Mouse (Mus musculus): ENCODE data around the gene AC140267.1. TPM values are rescaled to one million over a fixed set of nuclear protein-coding genes. Genes with fewer than 3 reads are reported as not detected.

The AC140267.1 gene
- polyA plus RNA-seq, 1 experiment from 2014 or later, result not detected

DNA sequence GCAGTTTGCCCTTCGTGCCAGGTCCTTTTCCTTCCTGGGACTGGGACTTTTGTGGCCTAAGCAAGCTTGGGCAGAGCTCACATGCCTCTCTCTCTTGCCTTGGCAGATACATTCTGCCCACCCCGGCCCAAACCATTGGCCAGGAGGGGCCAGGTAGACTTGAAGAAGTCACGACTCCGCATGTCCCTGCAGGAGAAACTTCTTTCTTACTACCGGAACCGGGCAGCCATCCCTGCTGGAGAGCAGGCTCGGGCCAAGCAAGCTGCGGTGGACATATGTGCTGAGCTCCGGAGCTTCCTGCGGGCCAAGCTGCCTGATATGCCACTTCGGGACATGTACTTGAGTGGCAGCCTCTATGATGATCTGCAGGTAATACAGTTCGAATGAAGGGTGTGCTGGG, 12.5 kb downstream of the AC140267.1 start:
- no peaks in the 10 kb centered on the region for H3K4me1 ChIP-seq (ENCODE audit: control insufficient read depth, insufficient read depth, low read length)
- ATAC-seq (ENCODE audit: low read depth) (no peak), DNase-seq (ENCODE audit: low spot score) (no peak)
- H3K36me3 ChIP-seq (ENCODE audit: control insufficient read depth, insufficient read depth, low read length), result peaks cover 82% of the 10 kb centered on the region
- H3K27me3 ChIP-seq (replicated peaks; ENCODE audit: control insufficient read depth, insufficient read depth, low read length), result no peaks in the 10 kb centered on the region
- no peak overlapping the region for H3K9ac ChIP-seq (ENCODE audit: low read depth, low read length)
- WGBS, result 93% methylated on average over 12 of the region's 12 CpGs
- H3K4me3 ChIP-seq (ENCODE audit: low read depth, low read length), result no peak overlapping the region
- no peak overlapping the region for H3K27ac ChIP-seq (replicated peaks; ENCODE audit: low read depth, low read length)
- H3K9me3 ChIP-seq (ENCODE audit: control insufficient read depth, low read length), result no peaks in the 10 kb centered on the region
- no peak overlapping the region for H3K4me2 ChIP-seq (ENCODE audit: low read depth, low read length)

DNA sequence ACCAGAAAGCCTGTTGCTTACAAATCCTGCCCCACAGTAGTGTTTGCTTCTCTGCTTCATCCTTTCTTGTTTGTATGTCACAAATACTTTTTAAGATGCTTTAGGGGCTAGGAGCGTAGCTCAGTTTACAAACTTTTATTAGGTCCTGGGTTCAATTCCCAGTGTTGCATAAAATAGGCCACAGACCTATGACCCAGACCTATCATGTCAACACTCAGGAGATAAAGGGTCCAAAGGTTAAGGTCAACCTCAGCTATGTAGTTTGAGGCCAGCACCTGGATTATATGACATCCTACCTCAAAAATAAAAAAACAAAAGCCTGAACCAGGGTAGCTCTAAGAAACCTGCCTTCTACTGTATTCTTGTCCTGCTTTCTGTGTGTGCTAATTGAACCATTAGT, 13.0 kb downstream of the AC140267.1 start:
- ATAC-seq (ENCODE audit: low read depth) (no peak), DNase-seq (ENCODE audit: low spot score) (no peak)
- Histone ChIP-seq H3K27ac (replicated peaks; ENCODE audit: low read depth, low read length) (no peak overlapping the region), H3K4me3 (ENCODE audit: low read depth, low read length) (no peak overlapping the region), H3K36me3 (ENCODE audit: control insufficient read depth, insufficient read depth, low read length) (peaks cover 78% of the 10 kb centered on the region), H3K4me1 (ENCODE audit: control insufficient read depth, insufficient read depth, low read length) (no peaks in the 10 kb centered on the region), H3K4me2 (ENCODE audit: low read depth, low read length) (no peak overlapping the region), H3K27me3 (replicated peaks; ENCODE audit: control insufficient read depth, insufficient read depth, low read length) (no peaks in the 10 kb centered on the region), H3K9ac (ENCODE audit: low read depth, low read length) (no peak overlapping the region), H3K9me3 (ENCODE audit: control insufficient read depth, low read length) (no peaks in the 10 kb centered on the region)
- 94% methylated on average over 1 of the region's 1 CpGs for WGBS

DNA sequence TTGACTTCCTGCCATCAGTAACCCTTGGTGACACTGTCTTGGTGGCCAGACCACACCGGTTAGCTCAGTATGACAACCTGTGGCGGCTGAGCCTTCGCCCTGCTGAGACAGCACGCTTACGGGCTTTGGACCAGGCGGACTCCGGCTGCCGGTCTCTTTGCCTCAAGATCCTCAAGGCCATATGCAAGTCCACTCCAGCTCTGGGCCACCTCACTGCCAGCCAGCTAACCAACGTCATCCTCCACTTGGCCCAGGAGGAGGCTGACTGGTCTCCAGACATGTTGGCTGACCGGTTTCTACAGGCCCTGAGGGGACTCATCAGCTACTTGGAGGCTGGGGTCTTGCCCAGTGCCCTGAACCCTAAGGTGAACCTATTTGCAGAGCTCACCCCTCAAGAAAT, 14.0 kb downstream of the AC140267.1 start:
- ATAC-seq (ENCODE audit: low read depth) (no peak), DNase-seq (ENCODE audit: low spot score) (no peak)
- Histone ChIP-seq H3K9me3 (ENCODE audit: control insufficient read depth, low read length) (no peaks in the 10 kb centered on the region), H3K27me3 (replicated peaks; ENCODE audit: control insufficient read depth, insufficient read depth, low read length) (no peaks in the 10 kb centered on the region), H3K4me2 (ENCODE audit: low read depth, low read length) (no peak overlapping the region), H3K4me3 (ENCODE audit: low read depth, low read length) (no peak overlapping the region), H3K36me3 (ENCODE audit: control insufficient read depth, insufficient read depth, low read length) (peaks cover 67% of the 10 kb centered on the region), H3K4me1 (ENCODE audit: control insufficient read depth, insufficient read depth, low read length) (peaks cover 6% of the 10 kb centered on the region; the same call in 1 of the 2 replicates), H3K9ac (ENCODE audit: low read depth, low read length) (no peak overlapping the region), H3K27ac (replicated peaks; ENCODE audit: low read depth, low read length) (no peak overlapping the region)
- WGBS, result 95% methylated on average over 10 of the region's 10 CpGs

DNA sequence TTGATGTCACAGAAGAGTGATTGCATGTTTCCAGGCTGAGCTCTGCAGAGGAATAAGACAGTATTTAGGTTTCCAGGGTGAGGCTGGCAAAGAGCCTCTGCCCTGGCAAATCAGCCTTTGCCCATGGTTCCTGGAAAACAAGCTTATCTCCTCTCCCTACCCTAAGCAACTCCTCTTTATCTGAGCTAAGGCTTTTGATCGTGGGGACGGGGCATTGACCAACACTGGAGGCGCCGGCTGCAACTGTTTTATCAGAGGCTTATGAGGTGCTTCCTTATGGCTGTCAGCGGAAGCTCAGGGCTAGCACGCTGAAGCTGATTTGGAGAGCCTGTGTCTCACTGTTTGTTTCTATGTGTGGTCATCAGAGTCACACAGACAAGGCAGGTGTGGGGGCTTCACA, 15.0 kb downstream of the AC140267.1 start:
- WGBS, result 90% methylated on average over 6 of the region's 6 CpGs
- H3K9ac ChIP-seq (ENCODE audit: low read depth, low read length), result no peak overlapping the region
- H3K9me3 ChIP-seq (ENCODE audit: control insufficient read depth, low read length), result no peaks in the 10 kb centered on the region
- ATAC-seq (ENCODE audit: low read depth) (no peak), DNase-seq (ENCODE audit: low spot score) (no peak)
- no peak overlapping the region for H3K4me2 ChIP-seq (ENCODE audit: low read depth, low read length)
- H3K36me3 ChIP-seq (ENCODE audit: control insufficient read depth, insufficient read depth, low read length), result peaks cover 62% of the 10 kb centered on the region
- H3K27ac ChIP-seq (replicated peaks; ENCODE audit: low read depth, low read length), result no peak overlapping the region
- no peaks in the 10 kb centered on the region for H3K27me3 ChIP-seq (replicated peaks; ENCODE audit: control insufficient read depth, insufficient read depth, low read length)
- H3K4me1 ChIP-seq (ENCODE audit: control insufficient read depth, insufficient read depth, low read length), result peaks cover 6% of the 10 kb centered on the region; the same call in 1 of the 2 replicates
- no peak overlapping the region for H3K4me3 ChIP-seq (ENCODE audit: low read depth, low read length)

DNA sequence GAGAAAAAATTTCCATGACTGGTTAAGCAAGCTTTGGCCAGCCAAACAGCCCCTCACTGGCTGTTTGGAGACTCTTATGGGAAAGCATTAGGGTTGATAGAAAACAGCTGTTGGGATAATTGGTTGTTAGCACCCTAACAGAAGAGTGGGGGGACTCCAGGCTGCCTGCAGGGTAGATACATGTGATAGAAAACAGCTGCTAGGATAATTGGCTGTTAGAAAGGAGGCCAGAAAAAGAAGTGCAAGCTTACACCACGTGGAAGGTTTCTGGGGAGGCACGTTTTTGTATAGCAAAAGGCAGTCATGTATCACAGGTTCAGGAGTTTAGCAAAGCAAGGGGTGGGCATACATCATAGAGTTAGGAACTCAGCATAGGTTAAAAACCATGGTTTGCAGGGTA, 17.9 kb downstream of the AC140267.1 start:
- WGBS, result 12% methylated on average over 2 of the region's 2 CpGs
- peak; percentile 89 for DNase-seq (ENCODE audit: low spot score)
- no peaks in the 10 kb centered on the region for H3K9me3 ChIP-seq (ENCODE audit: control insufficient read depth, low read length)
- H3K27me3 ChIP-seq (replicated peaks; ENCODE audit: control insufficient read depth, insufficient read depth, low read length), result no peaks in the 10 kb centered on the region
- peak overlapping the region; percentile 94 for H3K27ac ChIP-seq (replicated peaks; ENCODE audit: low read depth, low read length)
- no peak overlapping the region for H3K4me3 ChIP-seq (ENCODE audit: low read depth, low read length)
- no peak overlapping the region for H3K9ac ChIP-seq (ENCODE audit: low read depth, low read length)
- H3K4me2 ChIP-seq (ENCODE audit: low read depth, low read length), result peak overlapping the region; percentile 94; the same call in 1 of the 2 replicates
- H3K4me1 ChIP-seq (ENCODE audit: control insufficient read depth, insufficient read depth, low read length), result peaks cover 13% of the 10 kb centered on the region
- peaks cover 60% of the 10 kb centered on the region for H3K36me3 ChIP-seq (ENCODE audit: control insufficient read depth, insufficient read depth, low read length)
- ATAC-seq (ENCODE audit: low read depth), result no peak

DNA sequence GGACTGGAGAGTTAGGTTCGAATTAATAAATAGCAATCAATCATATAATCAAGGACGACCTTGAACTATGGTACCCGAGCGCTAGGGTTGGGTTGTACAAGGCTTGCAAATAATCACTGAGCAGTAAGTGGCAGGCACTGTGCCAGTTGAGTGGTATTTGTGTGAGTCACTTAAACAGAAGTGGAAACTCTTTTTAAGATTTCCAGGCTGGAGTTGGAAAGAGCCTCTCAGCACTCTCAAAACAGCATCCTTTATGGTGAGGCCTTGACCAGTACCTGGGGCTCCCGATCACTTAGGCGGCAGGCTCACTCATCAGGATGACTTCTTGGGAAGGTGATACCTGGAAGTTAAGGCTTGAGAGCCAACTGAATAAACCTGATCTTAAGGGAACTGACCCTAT, 18.6 kb downstream of the AC140267.1 start:
- ATAC-seq (ENCODE audit: low read depth), result no peak
- H3K4me1 ChIP-seq (ENCODE audit: control insufficient read depth, insufficient read depth, low read length), result peaks cover 13% of the 10 kb centered on the region
- H3K36me3 ChIP-seq (ENCODE audit: control insufficient read depth, insufficient read depth, low read length), result peaks cover 58% of the 10 kb centered on the region
- H3K9ac ChIP-seq (ENCODE audit: low read depth, low read length), result peak overlapping the region; percentile 69
- peak overlapping the region; percentile 94 for H3K4me2 ChIP-seq (ENCODE audit: low read depth, low read length)
- peak overlapping the region; percentile 94 for H3K27ac ChIP-seq (replicated peaks; ENCODE audit: low read depth, low read length)
- no peaks in the 10 kb centered on the region for H3K9me3 ChIP-seq (ENCODE audit: control insufficient read depth, low read length)
- H3K4me3 ChIP-seq (ENCODE audit: low read depth, low read length), result peak overlapping the region; percentile 96
- H3K27me3 ChIP-seq (replicated peaks; ENCODE audit: control insufficient read depth, insufficient read depth, low read length), result no peaks in the 10 kb centered on the region
- DNase-seq (ENCODE audit: low spot score), result peak; percentile 63
- WGBS, result 41% methylated on average over 6 of the region's 6 CpGs

DNA sequence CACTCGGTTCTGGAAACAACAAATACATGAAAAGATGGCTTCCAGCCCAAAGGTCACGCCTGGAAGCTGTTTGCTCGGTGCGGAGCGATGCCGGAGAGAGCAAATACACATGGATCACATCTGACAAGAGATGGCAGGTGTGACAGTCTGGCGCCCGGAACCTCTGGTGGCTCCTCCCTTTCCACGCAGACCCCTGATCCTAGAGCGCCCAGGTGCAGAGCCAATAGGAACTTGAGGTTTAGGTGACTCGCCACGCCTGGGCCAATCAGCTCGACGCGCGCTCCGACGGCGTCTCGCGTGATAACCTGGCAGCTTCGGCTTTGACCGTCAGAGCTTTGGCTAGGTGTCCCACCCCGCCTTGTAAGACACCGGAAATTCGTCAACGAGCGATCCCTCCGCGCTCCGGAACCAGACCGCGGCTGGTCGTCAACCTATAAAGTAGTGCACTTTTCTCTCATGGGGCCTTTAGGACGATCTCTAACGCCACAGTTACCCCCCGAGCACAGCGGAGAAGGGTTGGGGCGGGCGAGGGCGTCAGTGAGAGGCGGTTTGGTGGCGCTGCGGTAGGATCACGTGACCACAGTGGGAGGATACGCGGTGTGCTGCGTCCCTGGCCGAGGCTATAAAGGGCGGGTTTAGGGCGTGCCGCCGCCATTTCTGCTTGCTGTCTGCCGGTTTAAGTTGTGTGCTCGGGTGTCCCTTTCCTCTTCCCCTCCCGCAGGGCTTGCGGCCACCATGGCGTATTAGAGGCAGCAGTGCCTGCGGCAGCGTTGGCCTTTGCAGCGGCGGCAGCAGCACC, 19.4 kb downstream of the AC140267.1 start, which contains the start of gene Atf4:
Atf4 (plus strand) TSS at position 338 of the 799 bp plus-strand sequence.
- Histone ChIP-seq H3K36me3 (ENCODE audit: control insufficient read depth, insufficient read depth, low read length) (peaks cover 58% of the 10 kb centered on the region), H3K9me3 (ENCODE audit: control insufficient read depth, low read length) (no peaks in the 10 kb centered on the region), H3K9ac (ENCODE audit: low read depth, low read length) (peak within 1 kb of the TSS; percentile 100), H3K27me3 (replicated peaks; ENCODE audit: control insufficient read depth, insufficient read depth, low read length) (no peaks in the 10 kb centered on the region), H3K27ac (replicated peaks; ENCODE audit: low read depth, low read length) (peak within 1 kb of the TSS; percentile 94), H3K4me1 (ENCODE audit: control insufficient read depth, insufficient read depth, low read length) (peaks cover 13% of the 10 kb centered on the region), H3K4me2 (ENCODE audit: low read depth, low read length) (peak within 1 kb of the TSS; percentile 94), H3K4me3 (ENCODE audit: low read depth, low read length) (peak within 1 kb of the TSS; percentile 96)
- DNase-seq (ENCODE audit: low spot score), result peak; percentile 100
- 0% methylated on average over 50 of the region's 62 CpGs for WGBS
- peak; percentile 95 for ATAC-seq (ENCODE audit: low read depth)

DNA sequence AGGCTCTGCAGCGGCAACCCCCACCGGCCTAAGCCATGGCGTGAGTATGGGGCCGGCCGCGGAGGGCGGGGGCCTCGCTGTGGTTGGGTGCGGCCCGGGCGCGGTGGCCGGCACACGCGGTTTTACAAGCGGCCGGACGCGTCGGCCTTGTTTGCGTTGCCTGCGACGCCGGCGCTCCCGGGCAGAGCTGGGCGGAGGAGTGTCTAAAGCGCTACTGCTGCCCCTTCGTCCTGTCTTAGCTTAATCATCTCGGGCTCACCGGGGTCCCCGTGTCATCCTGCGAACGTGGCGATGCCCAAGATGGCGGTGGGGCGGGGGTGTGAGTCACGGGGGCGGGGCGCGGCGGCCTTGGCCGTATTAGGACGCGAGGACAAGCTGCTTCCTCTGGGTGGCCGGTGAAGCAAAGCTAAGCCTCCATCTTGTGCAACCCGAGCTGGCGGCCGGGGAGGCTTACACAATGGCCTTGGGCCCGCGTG, 20.0 kb downstream of the AC140267.1 start:
- H3K27me3 ChIP-seq (replicated peaks; ENCODE audit: control insufficient read depth, insufficient read depth, low read length), result no peaks in the 10 kb centered on the region
- H3K9ac ChIP-seq (ENCODE audit: low read depth, low read length), result peak overlapping the region; percentile 100
- DNase-seq (ENCODE audit: low spot score) (peak; percentile 89), ATAC-seq (ENCODE audit: low read depth) (peak; percentile 19)
- peaks cover 58% of the 10 kb centered on the region for H3K36me3 ChIP-seq (ENCODE audit: control insufficient read depth, insufficient read depth, low read length)
- H3K4me3 ChIP-seq (ENCODE audit: low read depth, low read length), result peak overlapping the region; percentile 96
- peak overlapping the region; percentile 94 for H3K4me2 ChIP-seq (ENCODE audit: low read depth, low read length)
- peak overlapping the region; percentile 94 for H3K27ac ChIP-seq (replicated peaks; ENCODE audit: low read depth, low read length)
- under 1% methylated on average over 27 of the region's 51 CpGs for WGBS
- peaks cover 13% of the 10 kb centered on the region for H3K4me1 ChIP-seq (ENCODE audit: control insufficient read depth, insufficient read depth, low read length)
- no peaks in the 10 kb centered on the region for H3K9me3 ChIP-seq (ENCODE audit: control insufficient read depth, low read length)
